Mouse (Mus musculus): ENCODE data around the gene Gm20715.

DNA sequence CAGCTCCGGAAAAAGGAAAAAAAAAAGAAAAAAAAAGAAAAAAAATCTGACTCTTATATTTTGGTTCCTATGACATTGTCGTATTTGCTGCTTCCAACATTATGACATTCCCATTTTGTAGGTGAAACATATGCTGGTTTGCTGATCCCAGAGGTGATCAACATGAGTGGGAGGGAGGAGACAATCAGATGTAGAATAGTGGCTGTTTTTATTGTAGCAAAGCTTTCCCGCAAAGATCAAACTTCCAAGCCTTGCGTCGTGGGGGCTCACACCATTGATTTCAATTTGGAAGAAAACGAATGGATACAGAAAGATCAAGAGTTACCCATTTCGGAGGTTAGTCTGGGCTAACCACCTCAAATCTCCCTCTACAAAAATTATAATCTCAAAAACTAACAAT, 48.3 kb upstream of the Gm20715 start:
- TF ChIP-seq CTCF (conservative IDR thresholded peaks at IDR 0.05; ENCODE audit: low read length) = no peak
- no peak for TF ChIP-seq POU5F1 (IDR thresholded peaks at IDR 0.05; ENCODE audit: borderline replicate concordance, low read length)
- no peak for TF ChIP-seq NANOG (IDR thresholded peaks at IDR 0.05; ENCODE audit: borderline replicate concordance, low read length)

Data from E14TG2a.4 (cell line).